Mouse (Mus musculus) testis, postnatal 10 days (tissue): ENCODE results near the gene Olfr59.

Source experiments
- DNase-seq: peaks from one replicate; pipeline ENCODE4 v3.0.0; 2021; ENCODE audit warnings: low spot score

Olfr59 gene

GRCm38 (mm10) chr11:74283436-74283835, at the start of gene Olfr59:
TSS of gene Olfr59 (plus strand) at chr11:74283736.
- no peak for DNase-seq

GRCm38 (mm10) chr11:74241201-74241600, 42.3 kb upstream of the Olfr59 start:
- no peak for DNase-seq

- DNase-seq: no peak
Observed at GRCm38 (mm10) chr11:74259508-74259907, 24.0 kb upstream of the Olfr59 start, which contains the start of gene Olfr406. TSS of gene Olfr406 (plus strand) at chr11:74259808.

- no peak for DNase-seq
Observed at GRCm38 (mm10) chr11:74287256-74287655, 3.7 kb downstream of the Olfr59 start.

- no peak for DNase-seq
Observed at GRCm38 (mm10) chr11:74326044-74326443, 42.5 kb downstream of the Olfr59 start.

- no peak for DNase-seq
Observed at GRCm38 (mm10) chr11:74328781-74329180, 45.2 kb downstream of the Olfr59 start.

GRCm38 (mm10) chr11:74337931-74338330, 54.4 kb downstream of the Olfr59 start, which contains the start of gene Olfr410:
TSS of gene Olfr410 (minus strand) at chr11:74338031.
- no peak for DNase-seq
